Mouse (Mus musculus): ENCODE results near the gene Tpsb2. TPM values are rescaled to one million over a fixed set of nuclear protein-coding genes. Genes with fewer than 3 reads are reported as not detected.

Gene Tpsb2
- polyA plus RNA-seq, 1 experiment = 0.21 TPM

DNA sequence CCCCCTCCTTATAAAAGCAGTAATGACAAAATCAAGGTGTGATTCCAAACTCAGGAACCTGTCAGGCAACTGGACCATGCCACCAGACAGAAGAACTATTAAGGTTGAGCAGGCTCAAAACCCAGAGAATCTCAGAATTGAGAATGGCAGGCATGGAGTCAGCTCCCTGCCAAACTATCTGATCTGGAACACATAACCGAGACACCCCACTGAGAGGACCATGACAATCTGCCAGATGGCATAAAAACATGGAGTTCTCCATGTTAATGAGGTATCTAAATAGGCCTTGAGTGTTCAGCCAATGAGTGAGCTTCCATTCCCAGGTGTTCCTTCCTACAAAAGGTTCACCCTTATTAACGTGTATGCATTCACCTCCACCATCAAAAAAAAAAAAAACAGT, 4.8 kb upstream of the Tpsb2 start:
- TF ChIP-seq TAL1 (IDR thresholded peaks at IDR 0.05; ENCODE audit: low read length) (no peak), GATA1 (IDR thresholded peaks at IDR 0.05; ENCODE audit: low read length) (no peak)
- Histone ChIP-seq H3K4me1 (ENCODE audit: control insufficient read depth) (no peaks in the 10 kb centered on the region), H3K36me3 (ENCODE audit: control insufficient read depth) (no peaks in the 10 kb centered on the region), H3K4me3 (replicated peaks) (no peak overlapping the region), H3K27me3 (ENCODE audit: control insufficient read depth) (no peaks in the 10 kb centered on the region), H3K9me3 (ENCODE audit: control insufficient read depth, low read length) (no peaks in the 10 kb centered on the region)

DNA sequence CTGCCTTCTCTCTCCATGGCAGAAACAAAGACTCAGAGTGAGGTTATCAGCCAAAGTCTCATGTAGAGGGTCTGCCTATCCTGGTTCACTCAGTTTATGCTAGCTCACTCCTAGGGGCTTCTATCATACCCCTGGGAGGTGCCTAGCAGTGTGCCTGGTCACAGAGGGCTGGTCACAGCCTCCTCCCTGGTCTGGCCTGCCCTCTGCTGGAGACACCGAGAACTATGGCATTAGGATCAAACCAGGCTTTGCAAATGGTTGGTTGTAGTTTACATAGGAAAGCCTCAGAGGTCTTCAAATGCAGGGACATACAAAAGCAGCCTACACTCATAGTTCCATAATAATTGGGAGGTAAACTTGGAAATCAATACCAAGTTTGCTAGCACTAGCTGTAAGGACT, 2.4 kb upstream of the Tpsb2 start:
- TF ChIP-seq TAL1 (IDR thresholded peaks at IDR 0.05; ENCODE audit: low read length) = no peak
- no peak for TF ChIP-seq GATA1 (IDR thresholded peaks at IDR 0.05; ENCODE audit: low read length)
- Histone ChIP-seq H3K4me3 (replicated peaks) (no peak overlapping the region), H3K9me3 (ENCODE audit: control insufficient read depth, low read length) (no peaks in the 10 kb centered on the region), H3K4me1 (ENCODE audit: control insufficient read depth) (no peaks in the 10 kb centered on the region), H3K27me3 (ENCODE audit: control insufficient read depth) (no peaks in the 10 kb centered on the region), H3K36me3 (ENCODE audit: control insufficient read depth) (no peaks in the 10 kb centered on the region)

DNA sequence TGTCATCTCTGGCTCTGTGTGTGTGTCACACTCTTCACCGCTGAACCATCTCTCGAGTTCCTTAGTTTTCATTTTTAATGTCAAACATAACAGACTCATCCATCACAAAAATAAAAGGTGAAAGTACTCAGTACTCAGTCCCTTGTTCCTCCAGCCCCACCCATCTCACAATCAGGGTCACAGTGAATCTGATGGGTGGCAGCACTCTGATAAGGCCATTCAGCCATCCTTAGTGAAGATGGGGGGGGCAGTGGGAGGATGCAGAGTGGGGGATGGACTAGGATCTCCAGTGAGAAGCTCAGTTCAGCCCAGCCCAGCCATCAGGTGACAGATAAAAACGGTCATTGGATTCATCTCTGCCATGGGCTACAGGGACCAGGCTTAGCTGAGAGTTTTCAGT, 2.9 kb downstream of the Tpsb2 start, which contains the start of gene Tpsg1:
Tpsg1 (plus strand) TSS at position 301 of the 400 bp plus-strand sequence.
- no peaks in the 10 kb centered on the region for H3K27me3 ChIP-seq (ENCODE audit: control insufficient read depth)

DNA sequence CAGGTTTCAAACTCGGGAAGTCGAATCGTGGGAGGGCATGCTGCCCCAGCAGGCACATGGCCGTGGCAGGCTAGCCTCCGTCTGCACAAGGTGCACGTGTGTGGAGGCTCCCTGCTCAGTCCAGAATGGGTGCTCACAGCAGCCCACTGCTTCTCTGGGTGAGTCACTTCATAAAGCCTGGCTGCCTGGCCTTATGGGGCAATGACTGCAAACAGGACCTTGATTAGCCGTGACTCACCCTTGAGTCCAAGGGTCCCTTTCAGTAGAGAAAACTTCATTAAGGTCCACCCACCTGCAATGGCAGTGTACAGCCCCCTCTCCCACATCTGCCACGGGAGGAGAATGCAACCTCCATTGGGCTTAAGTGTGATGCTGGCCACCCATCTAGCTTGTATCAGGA, 6.4 kb downstream of the Tpsb2 start:
- TF ChIP-seq TAL1 (IDR thresholded peaks at IDR 0.05; ENCODE audit: low read length) (no peak), GATA1 (IDR thresholded peaks at IDR 0.05; ENCODE audit: low read length) (no peak)
- peaks cover 19% of the 10 kb centered on the region for H3K9me3 ChIP-seq (ENCODE audit: control insufficient read depth, low read length)
- H3K36me3 ChIP-seq (ENCODE audit: control insufficient read depth) = no peaks in the 10 kb centered on the region; the same call in 1 of the 2 replicates
- H3K4me3 ChIP-seq (replicated peaks) = no peak overlapping the region
- no peaks in the 10 kb centered on the region for H3K27me3 ChIP-seq (ENCODE audit: control insufficient read depth)
- no peaks in the 10 kb centered on the region for H3K4me1 ChIP-seq (ENCODE audit: control insufficient read depth)

More for the DNA sequence above, 2.9 kb downstream of the Tpsb2 start, which contains the start of gene Tpsg1:
- no peak for TF ChIP-seq GATA1 (IDR thresholded peaks at IDR 0.05; ENCODE audit: low read length)
- no peaks in the 10 kb centered on the region for H3K9me3 ChIP-seq (ENCODE audit: control insufficient read depth, low read length)
- H3K4me3 ChIP-seq (replicated peaks) = no peak within 1 kb of the TSS
- no peaks in the 10 kb centered on the region for H3K36me3 ChIP-seq (ENCODE audit: control insufficient read depth)
- H3K4me1 ChIP-seq (ENCODE audit: control insufficient read depth) = no peaks in the 10 kb centered on the region

DNA sequence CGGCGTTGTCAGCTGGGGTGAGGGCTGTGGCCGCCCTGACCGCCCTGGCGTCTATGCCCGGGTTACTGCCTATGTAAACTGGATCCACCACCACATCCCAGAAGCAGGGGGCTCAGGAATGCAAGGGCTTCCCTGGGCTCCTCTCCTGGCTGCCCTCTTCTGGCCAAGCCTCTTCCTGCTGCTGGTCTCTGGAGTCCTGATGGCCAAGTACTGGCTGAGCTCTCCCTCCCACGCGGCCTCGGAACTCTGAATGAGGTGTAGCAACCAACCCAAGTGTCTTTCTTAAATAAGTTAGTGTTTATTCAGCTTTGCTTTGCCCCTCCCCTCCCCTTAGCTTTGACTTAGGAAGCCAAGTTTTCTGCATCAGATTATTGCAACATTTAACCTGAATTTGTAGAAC, 7.9 kb downstream of the Tpsb2 start:
- H3K4me1 ChIP-seq (ENCODE audit: control insufficient read depth) = no peaks in the 10 kb centered on the region; the same call in 1 of the 2 replicates
- no peaks in the 10 kb centered on the region; the same call in 1 of the 2 replicates for H3K36me3 ChIP-seq (ENCODE audit: control insufficient read depth)
- peaks cover 32% of the 10 kb centered on the region for H3K9me3 ChIP-seq (ENCODE audit: control insufficient read depth, low read length)
- no peaks in the 10 kb centered on the region; the same call in 1 of the 2 replicates for H3K27me3 ChIP-seq (ENCODE audit: control insufficient read depth)
- TF ChIP-seq TAL1 (IDR thresholded peaks at IDR 0.05; ENCODE audit: low read length) (no peak), GATA1 (IDR thresholded peaks at IDR 0.05; ENCODE audit: low read length) (no peak)
- no peak overlapping the region for H3K4me3 ChIP-seq (replicated peaks)

DNA sequence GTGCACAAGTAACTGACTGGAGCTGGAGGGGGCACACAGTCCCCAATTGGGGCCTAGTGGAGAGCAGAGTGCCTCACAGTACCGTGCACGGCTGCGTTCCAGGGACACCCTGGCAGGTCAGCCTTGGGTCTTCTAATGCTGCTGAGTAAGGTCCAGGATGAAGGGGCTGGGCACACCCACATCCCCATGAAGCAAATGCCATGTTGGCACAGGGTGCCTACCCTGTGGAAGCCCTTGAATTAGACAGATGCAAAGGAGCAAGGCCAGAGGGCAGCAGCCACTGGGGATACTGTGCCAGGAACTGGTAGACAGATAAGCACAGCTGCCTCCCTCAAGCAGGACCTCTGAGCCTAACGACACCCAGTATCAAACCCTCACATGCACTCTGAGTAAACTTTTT, 28.4 kb downstream of the Tpsb2 start:
- Histone ChIP-seq H3K36me3 (ENCODE audit: control insufficient read depth) (no peaks in the 10 kb centered on the region), H3K4me3 (replicated peaks) (no peak overlapping the region), H3K27me3 (ENCODE audit: control insufficient read depth) (no peaks in the 10 kb centered on the region), H3K9me3 (ENCODE audit: control insufficient read depth, low read length) (no peaks in the 10 kb centered on the region), H3K4me1 (ENCODE audit: control insufficient read depth) (peaks cover 7% of the 10 kb centered on the region)
- TF ChIP-seq TAL1 (IDR thresholded peaks at IDR 0.05; ENCODE audit: low read length) (no peak), GATA1 (IDR thresholded peaks at IDR 0.05; ENCODE audit: low read length) (no peak)

DNA sequence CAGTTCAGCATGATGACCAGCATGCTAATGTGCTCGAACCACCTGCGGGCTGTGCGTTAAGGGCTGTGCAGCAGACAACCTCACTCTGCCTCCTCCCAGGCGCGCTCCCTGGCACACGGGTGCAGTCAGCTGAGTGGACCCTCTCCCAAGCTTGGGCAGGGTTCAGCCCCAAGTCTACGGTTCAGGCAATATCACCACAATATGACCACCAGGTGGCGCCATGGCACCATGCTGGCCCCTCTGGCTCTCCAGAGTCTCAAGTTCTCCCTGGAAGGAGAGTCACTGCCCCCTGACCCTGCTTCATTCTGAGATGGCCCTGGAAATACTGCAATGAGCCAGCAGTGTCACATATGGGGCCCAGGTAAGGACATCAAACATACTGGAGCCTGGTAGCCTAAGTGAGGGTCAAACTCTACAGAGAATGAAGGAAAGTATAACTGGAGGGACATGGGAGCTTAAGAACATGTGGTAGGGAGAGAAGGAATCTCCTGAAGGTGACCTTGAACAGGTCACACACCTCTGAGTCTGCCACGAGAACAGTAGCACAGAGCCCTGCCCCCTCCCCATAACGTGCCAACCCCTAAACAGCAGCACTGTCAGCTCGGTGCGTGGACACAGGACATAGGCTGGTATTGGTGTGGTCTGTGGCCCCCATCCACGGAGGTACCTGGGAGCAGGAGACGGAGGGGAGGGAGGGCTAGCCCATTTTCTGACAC, 31.9 kb downstream of the Tpsb2 start:
- Histone ChIP-seq H3K4me1 (ENCODE audit: control insufficient read depth) (peaks cover 3% of the 10 kb centered on the region; the same call in 1 of the 2 replicates), H3K36me3 (ENCODE audit: control insufficient read depth) (no peaks in the 10 kb centered on the region), H3K9me3 (ENCODE audit: control insufficient read depth, low read length) (no peaks in the 10 kb centered on the region), H3K4me3 (replicated peaks) (no peak overlapping the region), H3K27me3 (ENCODE audit: control insufficient read depth) (no peaks in the 10 kb centered on the region)
- TF ChIP-seq TAL1 (IDR thresholded peaks at IDR 0.05; ENCODE audit: low read length) (no peak), GATA1 (IDR thresholded peaks at IDR 0.05; ENCODE audit: low read length) (no peak)

DNA sequence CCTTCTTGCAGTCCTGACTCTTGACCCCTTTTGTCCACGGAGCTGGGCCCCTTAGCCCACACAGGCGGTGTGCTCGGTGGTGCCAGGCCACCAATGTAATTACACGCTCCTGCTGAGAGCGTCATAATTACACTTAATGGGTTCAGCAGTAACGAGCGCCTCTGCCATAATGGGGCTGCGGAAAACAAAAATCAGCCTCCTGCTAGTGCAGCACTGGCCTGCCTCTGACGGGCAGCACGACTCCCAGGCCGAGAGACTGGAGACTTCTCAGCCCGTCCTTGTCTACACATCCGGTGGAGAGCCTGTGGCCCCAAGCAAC, 32.4 kb downstream of the Tpsb2 start:
- Histone ChIP-seq H3K4me3 (replicated peaks) (no peak overlapping the region), H3K9me3 (ENCODE audit: control insufficient read depth, low read length) (no peaks in the 10 kb centered on the region), H3K4me1 (ENCODE audit: control insufficient read depth) (peaks cover 3% of the 10 kb centered on the region; the same call in 1 of the 2 replicates), H3K36me3 (ENCODE audit: control insufficient read depth) (no peaks in the 10 kb centered on the region), H3K27me3 (ENCODE audit: control insufficient read depth) (no peaks in the 10 kb centered on the region)
- TF ChIP-seq GATA1 (IDR thresholded peaks at IDR 0.05; ENCODE audit: low read length) = no peak

DNA sequence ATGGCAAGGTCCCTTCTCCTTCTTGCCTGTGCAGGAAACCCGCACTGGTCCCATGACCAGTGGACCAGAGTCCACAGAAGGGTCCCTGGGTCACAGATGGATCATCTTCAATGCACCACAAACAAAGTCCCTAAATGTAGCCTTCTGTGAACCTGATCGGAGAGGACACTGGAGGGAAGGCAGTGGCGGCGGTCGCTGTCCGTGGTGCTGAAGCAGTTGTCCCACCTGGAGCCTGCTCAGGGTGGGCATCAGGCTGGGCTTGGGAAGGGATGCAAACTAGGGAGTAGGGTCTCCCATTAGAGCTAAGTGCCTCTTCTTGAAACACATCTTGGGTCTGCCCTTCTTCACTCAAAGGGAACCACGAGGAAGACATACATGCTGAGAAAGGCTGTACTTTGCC, 34.3 kb downstream of the Tpsb2 start:
- no peak for TF ChIP-seq GATA1 (IDR thresholded peaks at IDR 0.05; ENCODE audit: low read length)
- Histone ChIP-seq H3K27me3 (ENCODE audit: control insufficient read depth) (no peaks in the 10 kb centered on the region), H3K9me3 (ENCODE audit: control insufficient read depth, low read length) (no peaks in the 10 kb centered on the region), H3K4me1 (ENCODE audit: control insufficient read depth) (no peaks in the 10 kb centered on the region), H3K4me3 (replicated peaks) (no peak overlapping the region), H3K36me3 (ENCODE audit: control insufficient read depth) (no peaks in the 10 kb centered on the region)

DNA sequence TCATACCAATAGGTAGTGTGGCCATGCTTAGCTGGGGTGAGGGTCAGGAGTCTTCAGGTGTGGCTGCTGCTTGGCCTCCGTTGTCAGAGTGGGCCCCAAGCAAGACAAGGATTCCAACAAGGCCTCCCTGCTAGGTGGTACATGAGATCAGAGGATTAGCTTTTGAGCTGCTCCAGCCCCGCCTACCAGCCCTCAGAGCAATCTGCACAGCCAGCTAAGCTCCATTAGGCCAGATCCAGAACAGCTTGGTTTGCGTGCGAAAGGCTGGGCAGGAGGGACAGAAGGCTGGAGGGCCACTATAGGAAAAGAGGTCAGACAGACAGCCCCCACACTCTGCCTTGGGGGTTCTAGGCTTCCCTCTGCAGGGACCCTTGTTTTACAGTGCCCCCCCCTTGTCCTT, 35.4 kb downstream of the Tpsb2 start:
- TF ChIP-seq TAL1 (IDR thresholded peaks at IDR 0.05; ENCODE audit: low read length) (no peak), GATA1 (IDR thresholded peaks at IDR 0.05; ENCODE audit: low read length) (no peak)
- no peaks in the 10 kb centered on the region for H3K4me1 ChIP-seq (ENCODE audit: control insufficient read depth)
- H3K27me3 ChIP-seq (ENCODE audit: control insufficient read depth) = no peaks in the 10 kb centered on the region

More for the DNA sequence above, 35.4 kb downstream of the Tpsb2 start:
- Histone ChIP-seq H3K36me3 (ENCODE audit: control insufficient read depth) (no peaks in the 10 kb centered on the region), H3K9me3 (ENCODE audit: control insufficient read depth, low read length) (no peaks in the 10 kb centered on the region), H3K4me3 (replicated peaks) (no peak overlapping the region)

All from erythroblast, embryonic 14.5 days (primary cell).